Mouse (Mus musculus): ENCODE results near the gene Upk3bl.

- TF ChIP-seq CTCF (IDR thresholded peaks at IDR 0.05; ENCODE audit: borderline replicate concordance, extremely low read depth, insufficient read depth, insufficient read length) (no peak), POLR2A (IDR thresholded peaks at IDR 0.05; ENCODE audit: borderline replicate concordance, extremely low read depth, insufficient read depth, insufficient read length, poor library complexity, severe bottlenecking) (no peak)
Observed at GRCm38 (mm10) chr5:136073526-136073925, 19.2 kb downstream of the Upk3bl start.
